Mouse (Mus musculus) E14TG2a.4 (cell line): Measurements from ENCODE around the gene Mtus2.

Source experiments
- CTCF ChIP-seq: conservative IDR thresholded peaks from 2 replicates; pipeline ENCODE4 v1.5.1; 2014; ENCODE audit warnings: low read length
- POU5F1 ChIP-seq: IDR thresholded peaks from 2 replicates; pipeline ENCODE4 v1.6.1; 2014; ENCODE audit warnings: low read length, borderline replicate concordance

DNA sequence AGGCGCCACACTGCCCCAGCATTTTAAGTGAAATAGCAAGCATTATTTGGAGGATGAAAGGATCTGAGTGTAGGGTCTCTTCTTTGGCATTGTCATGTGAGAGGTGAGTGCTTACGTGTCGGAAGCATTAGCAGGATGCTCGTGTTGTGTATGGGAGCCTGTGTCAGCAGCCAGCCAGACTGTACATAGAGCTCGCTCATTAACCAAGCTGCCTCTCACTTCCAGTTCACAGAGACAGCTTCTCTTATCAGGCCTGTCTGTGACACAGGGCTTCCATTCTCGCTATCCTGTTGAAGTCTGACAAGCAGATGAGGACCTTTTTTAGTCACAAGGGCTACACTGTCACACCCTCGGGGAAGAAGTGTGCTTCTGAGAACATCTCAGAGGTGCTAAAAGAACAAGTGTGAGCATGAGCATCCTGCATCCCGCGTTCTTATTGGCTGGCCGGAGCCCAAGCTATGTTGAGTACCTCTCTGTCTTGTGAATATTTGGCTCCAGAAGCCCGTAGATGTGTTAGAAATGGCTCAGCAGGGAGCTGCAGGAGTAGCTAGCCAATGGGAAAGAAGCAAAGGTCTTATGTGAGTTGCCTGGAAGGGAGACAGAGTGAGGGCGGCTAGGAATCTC, 189.2 kb downstream of the Mtus2 start:
- no peak for TF ChIP-seq CTCF
- no peak for TF ChIP-seq POU5F1
